Mouse (Mus musculus): ENCODE measurements at regions not wholly inside any gene's neighbourhood (a gene's known extent, or its start where the extent isn't known, plus 50 kb on each side); places are given as distances from the start of the nearest gene placed in this dataset.

DNA sequence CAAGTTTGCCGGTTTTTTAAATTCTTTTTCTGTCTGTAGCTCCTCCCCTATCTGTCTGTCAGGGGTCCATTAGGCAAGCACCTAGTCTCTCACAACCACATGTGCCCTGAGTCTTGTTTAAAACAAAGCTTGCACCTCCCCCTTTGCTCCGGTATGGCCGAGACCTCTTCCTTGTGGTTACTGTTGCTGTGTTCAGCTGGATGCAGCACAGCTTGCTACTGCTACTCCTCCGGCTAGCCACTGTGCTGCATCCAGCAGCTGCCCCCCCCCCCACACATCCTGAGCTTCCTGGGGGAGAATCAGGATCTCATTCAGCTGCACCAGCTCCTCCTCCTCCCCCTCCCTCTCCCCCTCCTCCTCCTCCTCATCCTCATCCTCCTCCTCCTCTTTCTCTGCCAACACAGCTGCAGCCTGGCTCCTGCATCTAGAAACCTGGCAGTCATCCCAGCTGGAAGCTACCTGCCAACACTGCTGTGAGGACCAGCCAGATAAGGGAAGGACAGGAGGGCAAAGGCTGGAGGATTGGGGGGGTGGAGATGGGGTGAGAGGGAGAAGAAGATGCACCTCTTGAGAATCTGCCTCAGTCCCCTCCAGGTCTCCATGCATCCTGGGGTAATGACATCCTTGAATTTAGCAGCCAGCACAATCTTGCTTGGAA lies 114.8 kb upstream of the Tmem260 start:
- Histone ChIP-seq H3K36me3 (no peaks in the 10 kb centered on the region), H3K4me2 (peak overlapping the region; percentile 48), H3K27me3 (peaks cover 37% of the 10 kb centered on the region), H3K4me3 (no peak overlapping the region), H3K27ac (no peak overlapping the region), H3K9ac (no peak overlapping the region), H3K9me3 (replicated peaks) (no peaks in the 10 kb centered on the region), H3K4me1 (replicated peaks) (peaks cover 24% of the 10 kb centered on the region)
- 2% methylated on average over 4 of the region's 4 CpGs for WGBS
- peak; percentile 44; the same call in 1 of the 2 replicates for ATAC-seq (replicated peaks; ENCODE audit: insufficient number of reproducible peaks, insufficient read depth, low FRiP score, low read depth)

GRCm38 (mm10) chr14:48331623-48332000 lies 114.3 kb upstream of the Tmem260 start:
- Histone ChIP-seq H3K9me3 (replicated peaks) (no peaks in the 10 kb centered on the region), H3K4me2 (no peak overlapping the region), H3K4me3 (no peak overlapping the region), H3K27ac (no peak overlapping the region), H3K4me1 (replicated peaks) (peaks cover 24% of the 10 kb centered on the region), H3K9ac (no peak overlapping the region), H3K27me3 (peaks cover 37% of the 10 kb centered on the region), H3K36me3 (no peaks in the 10 kb centered on the region)
- WGBS = 61% methylated on average over 2 of the region's 2 CpGs
- ATAC-seq (replicated peaks; ENCODE audit: insufficient number of reproducible peaks, insufficient read depth, low FRiP score, low read depth) = no peak

DNA sequence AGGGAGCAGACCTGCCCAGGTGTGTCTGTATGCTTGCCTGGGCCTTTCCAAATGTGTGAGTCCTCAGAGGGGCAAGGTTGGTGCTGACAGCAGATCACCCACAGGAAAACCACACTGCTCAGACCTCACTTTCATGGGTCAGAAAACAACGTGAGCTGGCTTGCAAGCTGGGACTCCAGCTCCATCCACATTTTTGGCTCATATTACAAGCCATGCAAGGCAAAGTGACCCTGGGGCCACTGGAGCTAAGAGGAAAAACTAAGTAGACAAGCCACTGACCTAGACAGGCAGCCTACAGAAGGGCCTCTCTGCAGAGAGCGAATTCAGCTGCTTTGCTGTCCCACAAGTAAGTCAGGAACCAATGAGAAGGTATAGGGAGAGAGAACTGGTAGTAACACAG lies 113.7 kb upstream of the Tmem260 start:
- H3K9ac ChIP-seq = no peak overlapping the region
- no peak for ATAC-seq (replicated peaks; ENCODE audit: insufficient number of reproducible peaks, insufficient read depth, low FRiP score, low read depth)

DNA sequence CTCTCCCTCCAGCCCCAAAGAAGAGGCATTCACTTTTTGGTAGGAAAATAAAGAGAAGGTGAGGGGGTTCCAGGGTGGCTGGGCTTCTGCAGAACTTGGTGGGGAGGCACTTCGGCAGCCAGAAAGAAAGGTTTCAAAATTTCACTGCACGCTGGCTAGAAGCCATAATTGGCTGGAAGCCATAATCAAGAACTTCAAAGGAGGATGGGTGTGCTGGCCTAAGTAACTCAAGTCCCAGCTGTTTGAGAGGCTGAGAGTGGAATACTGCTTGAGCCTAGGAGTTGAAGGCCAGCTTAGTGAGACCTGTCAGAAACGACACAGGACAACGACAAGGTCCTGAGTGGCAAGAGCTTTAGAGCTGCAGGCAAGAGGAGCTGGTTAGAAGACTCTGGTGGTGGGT lies 113.3 kb upstream of the Tmem260 start:
- H3K4me2 ChIP-seq = no peak overlapping the region
- no peaks in the 10 kb centered on the region for H3K36me3 ChIP-seq
- peaks cover 28% of the 10 kb centered on the region for H3K27me3 ChIP-seq
- no peak overlapping the region for H3K4me3 ChIP-seq
- H3K9me3 ChIP-seq (replicated peaks) = no peaks in the 10 kb centered on the region
- H3K4me1 ChIP-seq (replicated peaks) = peaks cover 24% of the 10 kb centered on the region
- WGBS = 24% methylated on average over 4 of the region's 4 CpGs
- no peak overlapping the region for H3K27ac ChIP-seq
- H3K9ac ChIP-seq = no peak overlapping the region
- ATAC-seq (replicated peaks; ENCODE audit: insufficient number of reproducible peaks, insufficient read depth, low FRiP score, low read depth) = no peak

More for the DNA sequence above, 113.7 kb upstream of the Tmem260 start:
- Histone ChIP-seq H3K36me3 (no peaks in the 10 kb centered on the region), H3K4me1 (replicated peaks) (peaks cover 24% of the 10 kb centered on the region), H3K4me2 (no peak overlapping the region), H3K27me3 (peaks cover 32% of the 10 kb centered on the region), H3K27ac (0 out of 2 replicates have a peak overlapping the region, but pooled peaks have one; percentile 7), H3K9me3 (replicated peaks) (no peaks in the 10 kb centered on the region), H3K4me3 (no peak overlapping the region)
- WGBS = 48% methylated on average over 2 of the region's 2 CpGs

- ATAC-seq (replicated peaks; ENCODE audit: insufficient number of reproducible peaks, insufficient read depth, low FRiP score, low read depth) = no peak
- peaks cover 24% of the 10 kb centered on the region for H3K4me1 ChIP-seq (replicated peaks)
- no peak overlapping the region for H3K27ac ChIP-seq
- H3K36me3 ChIP-seq = no peaks in the 10 kb centered on the region
- no peak overlapping the region for H3K4me2 ChIP-seq
- H3K9ac ChIP-seq = no peak overlapping the region
- no peaks in the 10 kb centered on the region for H3K9me3 ChIP-seq (replicated peaks)
- peaks cover 16% of the 10 kb centered on the region for H3K27me3 ChIP-seq
- WGBS = 45% methylated on average over 8 of the region's 8 CpGs
- H3K4me3 ChIP-seq = no peak overlapping the region
Measured at GRCm38 (mm10) chr14:48334106-48334809, 111.7 kb upstream of the Tmem260 start.

DNA sequence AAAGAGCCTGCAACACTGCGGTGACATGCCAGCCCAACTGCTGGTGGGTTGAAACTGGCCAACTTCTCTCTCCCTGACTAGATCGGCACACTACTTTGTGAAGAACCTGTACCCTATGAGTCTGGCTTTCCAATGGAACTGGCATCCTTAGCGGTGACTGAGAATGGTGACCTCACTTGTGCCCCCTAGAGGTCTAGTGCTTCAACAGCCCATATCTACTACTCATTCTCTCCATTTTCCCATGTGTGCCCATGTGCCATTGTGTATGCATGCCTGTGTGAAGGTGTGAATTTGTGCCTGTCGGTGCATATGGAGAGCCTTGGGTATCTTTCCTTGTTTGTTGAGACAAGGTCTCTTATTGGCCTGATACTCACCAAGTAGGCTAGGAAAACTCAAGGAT lies 106.5 kb upstream of the Tmem260 start:
- no peaks in the 10 kb centered on the region for H3K4me1 ChIP-seq (replicated peaks)
- no peak overlapping the region for H3K4me2 ChIP-seq
- H3K9ac ChIP-seq = no peak overlapping the region
- H3K27me3 ChIP-seq = peaks cover 10% of the 10 kb centered on the region
- H3K36me3 ChIP-seq = no peaks in the 10 kb centered on the region
- no peak for ATAC-seq (replicated peaks; ENCODE audit: insufficient number of reproducible peaks, insufficient read depth, low FRiP score, low read depth)
- H3K9me3 ChIP-seq (replicated peaks) = no peaks in the 10 kb centered on the region
- 73% methylated on average over 4 of the region's 4 CpGs for WGBS
- no peak overlapping the region for H3K27ac ChIP-seq
- no peak overlapping the region for H3K4me3 ChIP-seq

GRCm38 (mm10) chr14:48342944-48343343 lies 103.0 kb upstream of the Tmem260 start:
- Histone ChIP-seq H3K27ac (no peak overlapping the region), H3K4me1 (replicated peaks) (no peaks in the 10 kb centered on the region), H3K27me3 (peaks cover 4% of the 10 kb centered on the region; the same call in 1 of the 2 replicates), H3K4me3 (no peak overlapping the region), H3K4me2 (no peak overlapping the region), H3K9ac (no peak overlapping the region), H3K9me3 (replicated peaks) (no peaks in the 10 kb centered on the region), H3K36me3 (no peaks in the 10 kb centered on the region)
- no peak for ATAC-seq (replicated peaks; ENCODE audit: insufficient number of reproducible peaks, insufficient read depth, low FRiP score, low read depth)
- 69% methylated on average over 7 of the region's 7 CpGs for WGBS

DNA sequence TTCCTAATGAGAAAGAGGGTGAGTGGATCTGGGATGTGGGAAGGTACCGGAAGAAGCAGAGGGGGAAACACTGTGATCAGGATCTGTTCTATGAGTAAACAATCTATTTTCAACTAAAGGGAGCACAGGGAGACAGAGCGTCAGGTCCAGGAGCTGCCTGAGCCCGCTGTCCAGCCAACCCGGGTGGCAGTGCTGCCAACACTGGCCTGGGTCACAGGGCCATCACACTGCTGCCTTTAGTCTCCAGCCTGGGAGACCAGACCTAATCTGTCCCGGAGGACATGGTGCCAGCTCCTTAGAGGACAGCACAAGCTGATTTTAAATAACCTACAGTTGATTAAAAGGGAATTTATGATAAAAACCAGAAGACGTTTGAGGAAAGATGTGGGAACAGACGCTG lies 100.0 kb upstream of the Tmem260 start:
- Histone ChIP-seq H3K27ac (no peak overlapping the region), H3K4me2 (no peak overlapping the region), H3K9ac (no peak overlapping the region), H3K4me3 (no peak overlapping the region), H3K36me3 (no peaks in the 10 kb centered on the region), H3K9me3 (replicated peaks) (no peaks in the 10 kb centered on the region), H3K27me3 (peaks cover 8% of the 10 kb centered on the region; the same call in 1 of the 2 replicates), H3K4me1 (replicated peaks) (no peaks in the 10 kb centered on the region)
- WGBS = 78% methylated on average over 7 of the region's 7 CpGs
- no peak for ATAC-seq (replicated peaks; ENCODE audit: insufficient number of reproducible peaks, insufficient read depth, low FRiP score, low read depth)

- no peak for ATAC-seq (replicated peaks; ENCODE audit: insufficient number of reproducible peaks, insufficient read depth, low FRiP score, low read depth)
Measured at GRCm38 (mm10) chr14:48349392-48350044, 96.4 kb upstream of the Tmem260 start.

GRCm38 (mm10) chr14:48351652-48352051 lies 94.3 kb upstream of the Tmem260 start:
- WGBS = 58% methylated on average over 6 of the region's 6 CpGs
- Histone ChIP-seq H3K27ac (no peak overlapping the region), H3K9ac (no peak overlapping the region), H3K27me3 (peaks cover 21% of the 10 kb centered on the region), H3K4me1 (replicated peaks) (no peaks in the 10 kb centered on the region), H3K4me2 (no peak overlapping the region), H3K9me3 (replicated peaks) (no peaks in the 10 kb centered on the region), H3K4me3 (no peak overlapping the region), H3K36me3 (no peaks in the 10 kb centered on the region)
- ATAC-seq (replicated peaks; ENCODE audit: insufficient number of reproducible peaks, insufficient read depth, low FRiP score, low read depth) = no peak

More at GRCm38 (mm10) chr14:48349392-48350044, 96.4 kb upstream of the Tmem260 start:
- Histone ChIP-seq H3K9ac (no peak overlapping the region), H3K9me3 (replicated peaks) (no peaks in the 10 kb centered on the region), H3K36me3 (no peaks in the 10 kb centered on the region), H3K4me1 (replicated peaks) (no peaks in the 10 kb centered on the region), H3K27me3 (peaks cover 7% of the 10 kb centered on the region; the same call in 1 of the 2 replicates), H3K27ac (no peak overlapping the region), H3K4me2 (no peak overlapping the region), H3K4me3 (no peak overlapping the region)
- 83% methylated on average over 9 of the region's 9 CpGs for WGBS

- H3K27ac ChIP-seq = no peak overlapping the region
- H3K4me3 ChIP-seq = no peak overlapping the region
- peaks cover 31% of the 10 kb centered on the region for H3K27me3 ChIP-seq
- no peaks in the 10 kb centered on the region for H3K4me1 ChIP-seq (replicated peaks)
- no peak overlapping the region for H3K4me2 ChIP-seq
- H3K9me3 ChIP-seq (replicated peaks) = no peaks in the 10 kb centered on the region
- H3K9ac ChIP-seq = no peak overlapping the region
- no peak for ATAC-seq (replicated peaks; ENCODE audit: insufficient number of reproducible peaks, insufficient read depth, low FRiP score, low read depth)
- no peaks in the 10 kb centered on the region for H3K36me3 ChIP-seq
Measured at GRCm38 (mm10) chr14:48352825-48353224, 93.1 kb upstream of the Tmem260 start.

Data from heart, embryonic 15.5 days (tissue).